Mouse (Mus musculus) MEL (cell line): ENCODE data around the gene Slc39a13. TPM values are rescaled to one million over a fixed set of nuclear protein-coding genes. Genes with fewer than 3 reads are reported as not detected.
A peak's percentile ranks its signal among the peaks of the same experiment; 100 is the strongest.

ENCODE experiments used
- DNase-seq: peaks from one replicate; pipeline ENCODE4 v3.0.0; 2011; ENCODE audit warnings: low read depth, low spot score
- H3K27ac ChIP-seq: 2 replicates; pipeline ENCODE4 v1.5.1; 2012; ENCODE audit warnings: low read depth, mild to moderate bottlenecking, control low read depth, low read length, moderate library complexity; ENCODE audit not compliant: control insufficient read depth
- H3K27me3 ChIP-seq, 2 experiments: fragments of 150-350 bp in 1 of 2; sonication (generic) in 1 of 2; 2 replicates each; pipeline ENCODE4 v1.6.1; 2012; ENCODE audit warnings: low read length in 2 of 2, mild to moderate bottlenecking in 2 of 2, improper control_type of control experiment in 1 of 2, moderate library complexity in 1 of 2; ENCODE audit not compliant: insufficient read depth in 2 of 2, control insufficient read depth in 1 of 2
- H3K36me3 ChIP-seq, 2 experiments: 2 replicates each; pipeline ENCODE4 v1.6.1; 2012 to 2014; ENCODE audit warnings: low read length in 2 of 2, improper control_type of control experiment in 1 of 2, inconsistent platforms in 1 of 2, mild to moderate bottlenecking in 1 of 2; ENCODE audit not compliant: insufficient read depth in 2 of 2, control insufficient read depth in 1 of 2
- H3K4me1 ChIP-seq, 2 experiments: fragments of 150-350 bp in 1 of 2; sonication (generic) in 1 of 2; 2 replicates each; pipeline ENCODE4 v1.6.1; 2012; ENCODE audit warnings: low read length in 2 of 2, improper control_type of control experiment in 1 of 2, mild to moderate bottlenecking in 1 of 2; ENCODE audit not compliant: insufficient read depth in 2 of 2, control insufficient read depth in 1 of 2
- H3K4me3 ChIP-seq, 2 experiments: fragments of 150-350 bp in 1 of 2; sonication (generic) in 1 of 2; 2 replicates each; pipeline ENCODE4 v1.5.1; 2012; ENCODE audit warnings: low read depth in 2 of 2, low read length in 2 of 2, mild to moderate bottlenecking in 2 of 2, moderate library complexity in 2 of 2, control low read depth in 1 of 2, improper control_type of control experiment in 1 of 2; ENCODE audit not compliant: control insufficient read depth in 1 of 2, insufficient read depth in 1 of 2
- H3K79me2 ChIP-seq: 2 replicates; pipeline ENCODE4 v1.6.1; 2012; ENCODE audit warnings: mild to moderate bottlenecking, low read length, moderate library complexity; ENCODE audit not compliant: control insufficient read depth, poor library complexity, insufficient read depth
- H3K9ac ChIP-seq: 2 replicates; pipeline ENCODE4 v1.6.1; 2012; ENCODE audit warnings: low read depth, mild to moderate bottlenecking, control low read depth, low read length, moderate library complexity; ENCODE audit not compliant: control insufficient read depth, poor library complexity, severe bottlenecking
- H3K9me3 ChIP-seq: fragments of 150-350 bp; sonication (generic); replicated peaks from 2 replicates; pipeline ENCODE4 v1.6.1; 2012; ENCODE audit warnings: mild to moderate bottlenecking, low read length, improper control_type of control experiment, moderate library complexity; ENCODE audit not compliant: insufficient read depth
- BHLHE40 ChIP-seq: IDR thresholded peaks from 2 replicates; pipeline ENCODE4 v1.6.1; 2012; ENCODE audit warnings: low read depth, mild to moderate bottlenecking, inconsistent platforms, low read length, improper control_type of control experiment, borderline replicate concordance
- CHD1 ChIP-seq: IDR thresholded peaks from 2 replicates; pipeline ENCODE4 v1.6.1; 2012; ENCODE audit warnings: low read depth, mild to moderate bottlenecking, inconsistent platforms, low read length, improper control_type of control experiment
- CHD2 ChIP-seq: IDR thresholded peaks from 2 replicates; pipeline ENCODE4 v1.6.1; 2011; ENCODE audit warnings: low read length, improper control_type of control experiment
- E2F4 ChIP-seq: IDR thresholded peaks from 2 replicates; pipeline ENCODE4 v1.6.1; 2011; ENCODE audit warnings: low read depth, low read length, improper control_type of control experiment, borderline replicate concordance
- ELF1 ChIP-seq: IDR thresholded peaks from 2 replicates; pipeline ENCODE4 v1.6.1; 2014; ENCODE audit warnings: low read depth, mild to moderate bottlenecking, inconsistent platforms, low read length, improper control_type of control experiment, moderate library complexity
- ETS1 ChIP-seq: IDR thresholded peaks from 2 replicates; pipeline ENCODE4 v1.6.1; 2012; ENCODE audit warnings: low read depth, mild to moderate bottlenecking, inconsistent platforms, low read length, improper control_type of control experiment, moderate library complexity
- GATA1 ChIP-seq: IDR thresholded peaks from 2 replicates; pipeline ENCODE4 v1.6.1; 2011; ENCODE audit warnings: low read depth, low read length, improper control_type of control experiment
- HCFC1 ChIP-seq: IDR thresholded peaks from 2 replicates; pipeline ENCODE4 v1.6.1; 2012; ENCODE audit warnings: low read depth, mild to moderate bottlenecking, inconsistent platforms, low read length, improper control_type of control experiment, moderate library complexity
- JUND ChIP-seq: IDR thresholded peaks from 2 replicates; pipeline ENCODE4 v1.6.1; 2011; ENCODE audit warnings: low read depth, mild to moderate bottlenecking, improper control_type of control experiment, low read length
- KAT2A ChIP-seq: conservative IDR thresholded peaks from 2 replicates; pipeline ENCODE4 v1.6.1; 2012; ENCODE audit warnings: low read depth, low read length, improper control_type of control experiment, inconsistent platforms
- MAFK ChIP-seq: IDR thresholded peaks from 2 replicates; pipeline ENCODE4 v1.6.1; 2011; ENCODE audit warnings: low read depth, mild to moderate bottlenecking, low read length, improper control_type of control experiment, borderline replicate concordance
- MEF2A ChIP-seq: IDR thresholded peaks from 2 replicates; pipeline ENCODE4 v1.6.1; 2014; ENCODE audit warnings: low read depth, mild to moderate bottlenecking, inconsistent platforms, low read length, improper control_type of control experiment; ENCODE audit not compliant: poor library complexity, insufficient replicate concordance, severe bottlenecking; ENCODE audit errors: extremely low read depth
- MXI1 ChIP-seq: IDR thresholded peaks from 2 replicates; pipeline ENCODE4 v1.6.1; 2011; ENCODE audit warnings: mild to moderate bottlenecking, low read depth, low read length, improper control_type of control experiment
- MYB ChIP-seq: IDR thresholded peaks from 2 replicates; pipeline ENCODE4 v1.6.1; 2011; ENCODE audit warnings: mild to moderate bottlenecking, low read depth, low read length, improper control_type of control experiment
- MYC ChIP-seq: IDR thresholded peaks from 2 replicates; pipeline ENCODE4 v1.6.1; 2011; ENCODE audit warnings: low read depth, mild to moderate bottlenecking, low read length, improper control_type of control experiment, moderate library complexity
- NELFE ChIP-seq: IDR thresholded peaks from 2 replicates; pipeline ENCODE4 v1.6.1; 2011; ENCODE audit warnings: low read depth, low read length, improper control_type of control experiment
- NRF1 ChIP-seq: IDR thresholded peaks from 2 replicates; pipeline ENCODE4 v1.6.1; 2014; ENCODE audit warnings: low read depth, mild to moderate bottlenecking, inconsistent platforms, low read length, improper control_type of control experiment, moderate library complexity; ENCODE audit not compliant: poor library complexity, insufficient read depth, severe bottlenecking
- POLR2AphosphoS2 ChIP-seq: IDR thresholded peaks from 2 replicates; pipeline ENCODE4 v1.6.1; 2011; ENCODE audit warnings: low read length, improper control_type of control experiment
- RCOR1 ChIP-seq: IDR thresholded peaks from 2 replicates; pipeline ENCODE4 v1.6.1; 2012; ENCODE audit warnings: low read depth, mild to moderate bottlenecking, inconsistent platforms, low read length, improper control_type of control experiment
- SIN3A ChIP-seq: IDR thresholded peaks from 2 replicates; pipeline ENCODE4 v1.6.1; 2012; ENCODE audit warnings: low read length, improper control_type of control experiment, inconsistent platforms
- SMC3 ChIP-seq: IDR thresholded peaks from 2 replicates; pipeline ENCODE4 v1.6.1; 2011; ENCODE audit warnings: low read depth, low read length, improper control_type of control experiment
- TAL1 ChIP-seq: IDR thresholded peaks from 2 replicates; pipeline ENCODE4 v1.6.1; 2012; ENCODE audit warnings: mild to moderate bottlenecking, inconsistent platforms, low read length, moderate library complexity, mixed read lengths
- TBP ChIP-seq: IDR thresholded peaks from 2 replicates; pipeline ENCODE4 v1.8.0; 2011; ENCODE audit warnings: low read depth, low read length, improper control_type of control experiment
- TCF12 ChIP-seq: IDR thresholded peaks from 2 replicates; pipeline ENCODE4 v1.6.1; 2014; ENCODE audit warnings: low read depth, mild to moderate bottlenecking, inconsistent platforms, low read length, improper control_type of control experiment, moderate library complexity
- USF2 ChIP-seq, 2 experiments: IDR thresholded peaks; 2 replicates each; pipeline ENCODE4 v1.6.1; 2011 to 2012; ENCODE audit warnings: improper control_type of control experiment in 2 of 2, low read length in 2 of 2, borderline replicate concordance in 1 of 2, inconsistent platforms in 1 of 2, low read depth in 1 of 2, mild to moderate bottlenecking in 1 of 2; ENCODE audit not compliant: insufficient read depth in 1 of 2
- ZMIZ1 ChIP-seq: IDR thresholded peaks from 2 replicates; pipeline ENCODE4 v1.6.1; 2012; ENCODE audit warnings: low read depth, mild to moderate bottlenecking, inconsistent platforms, low read length, improper control_type of control experiment, moderate library complexity
- ZNF384 ChIP-seq: IDR thresholded peaks from 2 replicates; pipeline ENCODE4 v1.6.1; 2012; ENCODE audit warnings: low read depth, mild to moderate bottlenecking, inconsistent platforms, low read length, improper control_type of control experiment
- polyA plus RNA-seq, 2 experiments: library from polyadenylated mRNA; stranded (reverse) in 1 of 2; unstranded in 1 of 2; fragments of >175 nt in 1 of 2; fragments of >200 nt in 1 of 2; gene quantifications; 2 replicates each; pipeline versions ENCODE4 v1.2.1 to v1.2.4; 2012; ENCODE audit warnings: low replicate concordance in 2 of 2, low read depth in 1 of 2; ENCODE audit not compliant: insufficient read length in 2 of 2, insufficient read depth in 1 of 2, missing spikeins in 1 of 2
- total RNA-seq: library from RNA; depleted of rRNA; stranded (reverse); fragments of 300-350 nt; gene quantifications from 2 replicates; pipeline ENCODE4 v1.2.3, GENCODE M21; 2012

Slc39a13 gene
- total and polyA plus RNA-seq, 3 experiments: 9.4 to 19.1 TPM; not detected in 1

DNA sequence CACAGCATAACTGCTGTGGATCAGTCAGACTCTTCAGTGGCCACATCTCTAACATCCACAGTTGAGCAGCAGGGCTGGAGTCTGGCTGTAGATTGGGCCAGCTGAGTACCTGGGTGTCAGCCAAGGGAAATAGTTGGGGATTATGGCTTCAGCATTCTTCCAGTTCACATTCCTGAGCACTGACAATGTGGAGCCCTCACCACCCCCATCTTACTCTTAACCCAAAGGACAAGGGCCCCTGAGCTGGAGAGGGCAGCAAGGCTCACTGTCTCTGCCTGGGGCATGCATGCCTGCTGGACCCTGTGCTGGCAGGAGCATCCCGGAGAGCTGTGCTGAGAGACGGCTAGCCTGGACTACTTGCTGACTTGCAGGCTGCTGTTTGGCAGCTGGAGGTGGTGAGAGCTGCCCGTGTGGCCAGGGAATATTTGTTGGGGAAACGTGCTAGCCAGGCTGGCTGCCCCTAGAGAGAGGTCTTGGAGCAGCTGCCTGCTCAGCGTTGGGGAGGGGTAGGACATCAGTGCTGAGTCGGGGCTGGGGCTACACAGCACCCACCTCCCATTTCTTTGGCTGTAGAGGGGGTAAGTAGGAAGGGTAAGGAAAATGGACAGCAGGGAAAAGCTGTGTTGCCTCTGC is 8.3 kb downstream of the Slc39a13 start:
- TF ChIP-seq HCFC1 (no peak), CHD2 (no peak), MAFK (no peak), NELFE (no peak), ZMIZ1 (no peak), ETS1 (no peak), SIN3A (no peak)
- H3K27ac ChIP-seq: no peak overlapping the region
- no peaks in the 10 kb centered on the region for H3K9me3 ChIP-seq
- no peak overlapping the region for H3K4me3 ChIP-seq
- H3K27me3 ChIP-seq: no peaks in the 10 kb centered on the region
- DNase-seq: no peak
- no peak overlapping the region for H3K9ac ChIP-seq
- H3K79me2 ChIP-seq: no peaks in the 10 kb centered on the region
- H3K36me3 ChIP-seq: peaks cover 0 to 2% of the 10 kb centered on the region in 2 experiments; a peak in 2 of 4 replicates
- H3K4me1 ChIP-seq: no peaks in the 10 kb centered on the region; a peak in 1 of 4 replicates

- H3K9me3 ChIP-seq: no peaks in the 10 kb centered on the region
- no peak for TF ChIP-seq TBP
- TF ChIP-seq KAT2A: no peak
- TF ChIP-seq MAFK: no peak
- TF ChIP-seq ZMIZ1: no peak
- no peak for TF ChIP-seq MYC
- TF ChIP-seq TAL1: peak; percentile 60
- no peak for TF ChIP-seq USF2 (IDR thresholded peaks at IDR 0.05; ENCODE audit: borderline replicate concordance in 1 of 2, insufficient read depth in 1 of 2, low read depth in 1 of 2, low read length in 2 of 2)
- TF ChIP-seq MYB: no peak
- TF ChIP-seq MEF2A: no peak
- no peak for TF ChIP-seq SIN3A
- TF ChIP-seq ZNF384: no peak
- TF ChIP-seq SMC3: peak; percentile 56
- TF ChIP-seq RCOR1: no peak
- TF ChIP-seq TCF12: 0 out of 2 replicates have a peak, but pooled peaks have one; percentile 36
- TF ChIP-seq GATA1: 0 out of 2 replicates have a peak, but pooled peaks have one; percentile 4
- no peak for TF ChIP-seq ELF1
- TF ChIP-seq NRF1: no peak
- no peak for TF ChIP-seq MXI1
- no peak for TF ChIP-seq JUND
- TF ChIP-seq CHD1: no peak
- no peak for TF ChIP-seq ETS1
- TF ChIP-seq POLR2AphosphoS2: 0 out of 2 replicates have a peak, but pooled peaks have one; percentile 39
- no peak for TF ChIP-seq E2F4
- no peak for TF ChIP-seq NELFE
- TF ChIP-seq HCFC1: no peak
- no peak for TF ChIP-seq BHLHE40
These were observed 9.5 kb downstream of the Slc39a13 start for GRCm38 (mm10) chr2:91060544-91061355.

More at GRCm38 (mm10) chr2:91060544-91061355, 9.5 kb downstream of the Slc39a13 start:
- H3K9ac ChIP-seq: no peak overlapping the region
- H3K36me3 ChIP-seq: peaks cover 0 to 2% of the 10 kb centered on the region in 2 experiments; a peak in 2 of 4 replicates
- H3K27ac ChIP-seq: no peak overlapping the region
- no peaks in the 10 kb centered on the region; a peak in 1 of 4 replicates for H3K4me1 ChIP-seq
- no peaks in the 10 kb centered on the region for H3K27me3 ChIP-seq
- no peaks in the 10 kb centered on the region for H3K79me2 ChIP-seq
- H3K4me3 ChIP-seq: no peak overlapping the region
- DNase-seq: peak; percentile 45
